Mouse (Mus musculus): ENCODE data around the gene Cd33. TPM values are rescaled to one million over a fixed set of nuclear protein-coding genes. Genes with fewer than 3 reads are reported as not detected.

Cd33 gene
- polyA plus RNA-seq, 1 experiment from 2014 or later, result 5.1 TPM

- H3K4me1 ChIP-seq (ENCODE audit: insufficient read depth), result no peaks in the 10 kb centered on the region; the same call in 1 of the 2 replicates
- H3K27me3 ChIP-seq (ENCODE audit: insufficient read depth, low read length), result no peaks in the 10 kb centered on the region
- WGBS (ENCODE audit: insufficient replicate concordance), result 66% methylated on average over 4 of the region's 4 CpGs
- DNase-seq (no peak), ATAC-seq (no peak)
- H3K9ac ChIP-seq (replicated peaks), result no peak overlapping the region
- no peaks in the 10 kb centered on the region for H3K9me3 ChIP-seq (ENCODE audit: low read length)
- H3K4me3 ChIP-seq (ENCODE audit: low read depth, low read length), result no peak overlapping the region
- TF ChIP-seq CTCF (IDR thresholded peaks at IDR 0.05; ENCODE audit: low read depth) (no peak), EP300 (IDR thresholded peaks at IDR 0.05; ENCODE audit: low read depth) (no peak)
- H3K36me3 ChIP-seq (replicated peaks; ENCODE audit: insufficient read depth, low read length), result no peaks in the 10 kb centered on the region
- H3K27ac ChIP-seq (ENCODE audit: low read depth), result no peak overlapping the region
- H3K4me2 ChIP-seq (ENCODE audit: low read depth, low read length), result no peak overlapping the region
Observed at GRCm38 (mm10) chr7:43548206-43548605, 4.0 kb upstream of the Cd33 start.

- H3K4me1 ChIP-seq (ENCODE audit: insufficient read depth), result no peaks in the 10 kb centered on the region
- no peak for ATAC-seq
- no peaks in the 10 kb centered on the region for H3K9me3 ChIP-seq (ENCODE audit: low read length)
- H3K27ac ChIP-seq (ENCODE audit: low read depth), result no peak overlapping the region
- no peak overlapping the region for H3K4me3 ChIP-seq (ENCODE audit: low read depth, low read length)
- no peak for DNase-seq
- no peaks in the 10 kb centered on the region for H3K36me3 ChIP-seq (replicated peaks; ENCODE audit: insufficient read depth, low read length)
- no peak overlapping the region for H3K9ac ChIP-seq (replicated peaks)
- H3K27me3 ChIP-seq (ENCODE audit: insufficient read depth, low read length), result no peaks in the 10 kb centered on the region
- no peak for TF ChIP-seq EP300 (IDR thresholded peaks at IDR 0.05; ENCODE audit: low read depth)
- TF ChIP-seq CTCF (IDR thresholded peaks at IDR 0.05; ENCODE audit: low read depth), result no peak
- 50% methylated on average over 5 of the region's 5 CpGs for WGBS (ENCODE audit: insufficient replicate concordance)
- no peak overlapping the region for H3K4me2 ChIP-seq (ENCODE audit: low read depth, low read length)
Observed at GRCm38 (mm10) chr7:43547666-43548065, 3.4 kb upstream of the Cd33 start.

- Histone ChIP-seq H3K9ac (replicated peaks) (no peak overlapping the region), H3K27me3 (ENCODE audit: insufficient read depth, low read length) (no peaks in the 10 kb centered on the region), H3K9me3 (ENCODE audit: low read length) (no peaks in the 10 kb centered on the region), H3K4me2 (ENCODE audit: low read depth, low read length) (no peak overlapping the region), H3K27ac (ENCODE audit: low read depth) (no peak overlapping the region), H3K36me3 (replicated peaks; ENCODE audit: insufficient read depth, low read length) (no peaks in the 10 kb centered on the region), H3K4me1 (ENCODE audit: insufficient read depth) (no peaks in the 10 kb centered on the region), H3K4me3 (ENCODE audit: low read depth, low read length) (no peak overlapping the region)
- TF ChIP-seq CTCF (IDR thresholded peaks at IDR 0.05; ENCODE audit: low read depth) (no peak), EP300 (IDR thresholded peaks at IDR 0.05; ENCODE audit: low read depth) (peak; percentile 73; the same call in 1 of the 2 replicates)
- WGBS (ENCODE audit: insufficient replicate concordance), result 56% methylated on average over 7 of the region's 7 CpGs
- DNase-seq (no peak), ATAC-seq (no peak; the same call in 1 of the 2 replicates)
Observed at GRCm38 (mm10) chr7:43545656-43546545, 1.7 kb upstream of the Cd33 start.

GRCm38 (mm10) chr7:43538524-43538923, 5.7 kb downstream of the Cd33 start:
- TF ChIP-seq EP300 (IDR thresholded peaks at IDR 0.05; ENCODE audit: low read depth), result no peak
- no peak for TF ChIP-seq CTCF (IDR thresholded peaks at IDR 0.05; ENCODE audit: low read depth)
- no peak for DNase-seq
- no peak overlapping the region for H3K4me2 ChIP-seq (ENCODE audit: low read depth, low read length)
- H3K4me3 ChIP-seq (ENCODE audit: low read depth, low read length), result no peak overlapping the region
- WGBS (ENCODE audit: insufficient replicate concordance), result 53% methylated on average over 4 of the region's 4 CpGs
- no peaks in the 10 kb centered on the region for H3K36me3 ChIP-seq (replicated peaks; ENCODE audit: insufficient read depth, low read length)
- H3K9ac ChIP-seq (replicated peaks), result no peak overlapping the region
- no peaks in the 10 kb centered on the region; the same call in 1 of the 2 replicates for H3K4me1 ChIP-seq (ENCODE audit: insufficient read depth)
- no peaks in the 10 kb centered on the region for H3K9me3 ChIP-seq (ENCODE audit: low read length)
- H3K27ac ChIP-seq (ENCODE audit: low read depth), result no peak overlapping the region
- H3K27me3 ChIP-seq (ENCODE audit: insufficient read depth, low read length), result no peaks in the 10 kb centered on the region
- ATAC-seq, result no peak

GRCm38 (mm10) chr7:43532936-43533505, 11.2 kb downstream of the Cd33 start:
- 39% methylated on average over 9 of the region's 9 CpGs for WGBS (ENCODE audit: insufficient replicate concordance)
- Histone ChIP-seq H3K9ac (replicated peaks) (no peak overlapping the region), H3K27me3 (ENCODE audit: insufficient read depth, low read length) (no peaks in the 10 kb centered on the region), H3K27ac (ENCODE audit: low read depth) (peak overlapping the region; percentile 71), H3K9me3 (ENCODE audit: low read length) (no peaks in the 10 kb centered on the region), H3K4me3 (ENCODE audit: low read depth, low read length) (peak overlapping the region; percentile 34), H3K36me3 (replicated peaks; ENCODE audit: insufficient read depth, low read length) (no peaks in the 10 kb centered on the region; the same call in 1 of the 2 replicates), H3K4me1 (ENCODE audit: insufficient read depth) (no peaks in the 10 kb centered on the region), H3K4me2 (ENCODE audit: low read depth, low read length) (peak overlapping the region; percentile 16; the same call in 1 of the 2 replicates)
- TF ChIP-seq CTCF (IDR thresholded peaks at IDR 0.05; ENCODE audit: low read depth), result no peak
- TF ChIP-seq EP300 (IDR thresholded peaks at IDR 0.05; ENCODE audit: low read depth), result no peak
- ATAC-seq (peak; percentile 65), DNase-seq (peak; percentile 21)

- peak overlapping the region; percentile 50 for H3K4me2 ChIP-seq (ENCODE audit: low read depth, low read length)
Observed at GRCm38 (mm10) chr7:43530216-43530785, 13.9 kb downstream of the Cd33 start.

More at GRCm38 (mm10) chr7:43530216-43530785, 13.9 kb downstream of the Cd33 start:
- TF ChIP-seq EP300 (IDR thresholded peaks at IDR 0.05; ENCODE audit: low read depth) (peak; percentile 89), CTCF (IDR thresholded peaks at IDR 0.05; ENCODE audit: low read depth) (no peak)
- H3K9ac ChIP-seq (replicated peaks), result no peak overlapping the region
- H3K27ac ChIP-seq (ENCODE audit: low read depth), result peak overlapping the region; percentile 66; the same call in 1 of the 2 replicates
- H3K36me3 ChIP-seq (replicated peaks; ENCODE audit: insufficient read depth, low read length), result no peaks in the 10 kb centered on the region; the same call in 1 of the 2 replicates
- H3K27me3 ChIP-seq (ENCODE audit: insufficient read depth, low read length), result no peaks in the 10 kb centered on the region
- WGBS (ENCODE audit: insufficient replicate concordance), result 43% methylated on average over 8 of the region's 8 CpGs
- peak; percentile 65 for ATAC-seq
- no peaks in the 10 kb centered on the region for H3K4me1 ChIP-seq (ENCODE audit: insufficient read depth)
- no peak for DNase-seq
- no peak overlapping the region for H3K4me3 ChIP-seq (ENCODE audit: low read depth, low read length)
- H3K9me3 ChIP-seq (ENCODE audit: low read length), result no peaks in the 10 kb centered on the region

Data from liver, postnatal 0 days (tissue).